Mouse (Mus musculus): ENCODE data around the gene St14. TPM values are rescaled to one million over a fixed set of nuclear protein-coding genes. Genes with fewer than 3 reads are reported as not detected.
A peak's percentile ranks its signal among the peaks of the same experiment; 100 is the strongest.

St14 gene
- total RNA-seq, 2 experiments from 2014 or later, result 0.54 to 1.1 TPM

DNA sequence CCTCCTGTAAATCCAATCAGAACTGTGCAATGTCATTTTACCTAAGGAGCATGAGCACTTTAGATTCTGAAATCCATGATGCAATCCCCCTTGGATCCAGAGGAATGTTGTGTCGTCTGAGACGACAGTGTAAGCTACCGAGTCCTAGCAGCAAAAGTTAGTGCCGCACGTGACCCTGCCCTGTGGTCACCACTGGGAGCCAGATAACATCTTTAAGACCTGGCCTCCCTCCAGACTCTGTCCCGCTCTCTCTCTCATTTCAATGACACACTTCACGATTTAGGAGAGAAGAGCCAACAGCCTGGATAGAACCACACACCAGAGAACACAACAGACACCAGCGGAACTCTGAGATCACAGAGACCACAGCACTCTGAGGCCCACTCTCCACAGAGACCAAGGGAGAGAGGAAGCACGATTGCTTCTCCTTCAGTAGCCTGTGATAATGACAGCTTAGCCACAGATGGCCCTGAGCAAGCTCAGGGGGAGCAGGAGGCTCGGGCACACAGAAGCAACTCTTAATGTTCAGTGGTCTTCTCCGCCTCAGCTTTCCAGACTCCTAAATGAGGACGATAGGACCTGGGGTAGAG lies 3.7 kb downstream of the St14 start:
- DNase-seq (ENCODE audit: extremely low spot score in 1 of 2, low spot score in 1 of 2), result no peak

- no peak for DNase-seq (ENCODE audit: extremely low spot score in 1 of 2, low spot score in 1 of 2)
Observed at GRCm38 (mm10) chr9:31126079-31126478, 5.6 kb downstream of the St14 start.

DNA sequence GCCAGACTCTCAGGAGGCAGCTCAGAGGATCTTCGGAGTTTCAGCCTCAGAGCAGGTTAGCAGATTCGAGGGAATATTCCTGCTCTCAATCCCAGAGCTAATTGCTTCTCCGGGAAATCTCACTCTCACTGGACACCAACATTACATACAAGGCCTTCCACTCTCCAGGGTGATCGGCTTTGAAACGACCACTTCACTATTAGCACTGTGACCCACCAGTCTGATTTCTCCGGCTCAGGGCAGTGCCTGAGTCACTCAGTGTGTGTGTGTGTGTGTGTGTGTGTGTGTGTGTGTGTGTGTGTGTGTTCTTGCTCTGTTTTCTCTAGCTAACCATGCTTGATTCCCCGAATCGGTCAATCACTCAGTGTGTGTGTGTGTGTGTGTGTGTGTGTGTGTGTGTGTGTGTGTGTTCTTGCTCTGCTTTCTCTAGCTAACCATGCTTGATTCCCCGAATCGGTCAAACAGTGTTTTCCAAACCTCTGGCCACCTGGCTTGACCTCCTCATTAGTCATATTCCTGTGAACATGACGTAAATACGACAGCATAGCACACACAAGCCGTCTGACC lies 9.1 kb downstream of the St14 start:
- no peak for DNase-seq (ENCODE audit: extremely low spot score in 1 of 2, low spot score in 1 of 2)

GRCm38 (mm10) chr9:31120533-31120915 lies 11.1 kb downstream of the St14 start:
- no peak for DNase-seq (ENCODE audit: extremely low spot score in 1 of 2, low spot score in 1 of 2)

DNA sequence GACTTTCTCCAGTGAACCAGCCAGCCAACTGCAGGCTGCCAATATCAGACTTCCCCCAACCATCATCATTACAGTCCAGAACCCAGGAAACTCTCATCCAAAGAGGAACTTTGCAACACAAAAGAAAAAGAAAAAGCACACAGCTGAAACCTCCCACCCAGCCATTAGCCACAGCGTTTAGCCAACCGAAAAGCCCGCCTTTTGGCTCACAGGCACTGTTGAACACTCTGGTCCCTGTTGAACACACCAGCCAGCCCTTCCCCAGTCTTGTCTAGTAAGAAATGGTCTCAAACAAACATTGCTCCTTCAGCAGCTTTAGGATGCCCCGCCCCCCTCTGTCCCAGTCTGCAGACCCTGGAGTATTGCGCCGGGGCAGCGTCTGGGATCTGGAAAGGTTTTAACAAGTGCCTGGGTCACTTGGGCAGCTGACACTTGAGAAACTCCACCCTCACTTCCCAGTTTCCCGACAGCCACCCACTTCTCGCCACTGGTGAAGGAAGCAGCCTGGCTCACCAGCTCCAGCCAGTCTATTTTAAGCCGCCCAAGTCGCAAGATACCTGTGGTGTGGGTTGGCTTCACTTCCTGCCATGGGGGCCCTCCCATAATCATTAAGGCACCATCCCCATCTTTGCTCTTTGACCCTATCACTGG lies 11.6 kb downstream of the St14 start:
- no peak for DNase-seq (ENCODE audit: extremely low spot score in 1 of 2, low spot score in 1 of 2)

GRCm38 (mm10) chr9:31119405-31119804 lies 12.2 kb downstream of the St14 start:
- DNase-seq (ENCODE audit: extremely low spot score in 1 of 2, low spot score in 1 of 2), result no peak

- no peak for DNase-seq (ENCODE audit: extremely low spot score in 1 of 2, low spot score in 1 of 2)
Observed at GRCm38 (mm10) chr9:31118520-31119298, 12.9 kb downstream of the St14 start.

DNA sequence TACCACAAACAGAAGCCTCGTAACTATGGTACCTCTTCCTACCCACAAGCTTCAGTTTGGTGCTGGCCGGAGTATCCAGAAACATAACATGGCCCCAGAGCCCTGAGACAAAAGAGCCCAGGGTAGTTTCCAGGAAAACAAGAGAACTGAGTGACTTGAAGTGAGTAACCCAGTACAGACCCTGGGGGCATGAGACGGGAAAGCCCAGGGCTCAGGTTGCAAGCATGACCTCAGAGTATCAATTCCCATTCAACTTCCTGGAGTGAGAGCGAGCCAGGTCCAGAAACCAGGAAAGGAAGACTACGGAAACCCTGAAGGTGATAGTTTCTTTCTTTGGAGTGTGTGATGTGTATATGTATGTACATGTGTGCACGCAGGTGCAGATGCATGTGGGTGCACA lies 14.2 kb downstream of the St14 start:
- no peak for DNase-seq (ENCODE audit: extremely low spot score in 1 of 2, low spot score in 1 of 2)

GRCm38 (mm10) chr9:31117088-31117487 lies 14.6 kb downstream of the St14 start:
- DNase-seq (ENCODE audit: extremely low spot score in 1 of 2, low spot score in 1 of 2), result no peak

- DNase-seq (ENCODE audit: extremely low spot score in 1 of 2, low spot score in 1 of 2), result no peak
Observed at GRCm38 (mm10) chr9:31115586-31115985, 16.1 kb downstream of the St14 start.

DNA sequence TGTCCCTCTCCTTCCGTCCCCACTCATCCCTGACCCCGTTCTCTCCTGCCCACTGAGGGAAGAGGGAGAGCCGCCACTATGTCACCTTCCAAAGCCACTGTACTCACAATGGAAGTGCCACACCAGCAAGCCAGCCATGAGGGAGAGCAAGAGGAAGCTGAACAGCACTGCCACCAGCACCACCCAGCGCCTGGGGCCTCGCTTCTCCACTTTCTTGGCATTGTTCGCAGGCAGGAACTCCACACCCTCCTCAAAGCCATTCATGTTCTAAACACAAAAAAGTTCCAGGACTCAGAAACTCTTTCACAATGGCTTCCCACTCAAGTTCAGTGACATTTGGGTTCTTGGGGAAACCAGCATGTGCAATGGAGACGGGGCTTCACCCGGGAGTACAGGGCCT lies 23.2 kb downstream of the St14 start:
- DNase-seq (ENCODE audit: extremely low spot score in 1 of 2, low spot score in 1 of 2), result no peak

GRCm38 (mm10) chr9:31098118-31098517 lies 33.5 kb downstream of the St14 start:
- DNase-seq (ENCODE audit: extremely low spot score in 1 of 2, low spot score in 1 of 2), result no peak

DNA sequence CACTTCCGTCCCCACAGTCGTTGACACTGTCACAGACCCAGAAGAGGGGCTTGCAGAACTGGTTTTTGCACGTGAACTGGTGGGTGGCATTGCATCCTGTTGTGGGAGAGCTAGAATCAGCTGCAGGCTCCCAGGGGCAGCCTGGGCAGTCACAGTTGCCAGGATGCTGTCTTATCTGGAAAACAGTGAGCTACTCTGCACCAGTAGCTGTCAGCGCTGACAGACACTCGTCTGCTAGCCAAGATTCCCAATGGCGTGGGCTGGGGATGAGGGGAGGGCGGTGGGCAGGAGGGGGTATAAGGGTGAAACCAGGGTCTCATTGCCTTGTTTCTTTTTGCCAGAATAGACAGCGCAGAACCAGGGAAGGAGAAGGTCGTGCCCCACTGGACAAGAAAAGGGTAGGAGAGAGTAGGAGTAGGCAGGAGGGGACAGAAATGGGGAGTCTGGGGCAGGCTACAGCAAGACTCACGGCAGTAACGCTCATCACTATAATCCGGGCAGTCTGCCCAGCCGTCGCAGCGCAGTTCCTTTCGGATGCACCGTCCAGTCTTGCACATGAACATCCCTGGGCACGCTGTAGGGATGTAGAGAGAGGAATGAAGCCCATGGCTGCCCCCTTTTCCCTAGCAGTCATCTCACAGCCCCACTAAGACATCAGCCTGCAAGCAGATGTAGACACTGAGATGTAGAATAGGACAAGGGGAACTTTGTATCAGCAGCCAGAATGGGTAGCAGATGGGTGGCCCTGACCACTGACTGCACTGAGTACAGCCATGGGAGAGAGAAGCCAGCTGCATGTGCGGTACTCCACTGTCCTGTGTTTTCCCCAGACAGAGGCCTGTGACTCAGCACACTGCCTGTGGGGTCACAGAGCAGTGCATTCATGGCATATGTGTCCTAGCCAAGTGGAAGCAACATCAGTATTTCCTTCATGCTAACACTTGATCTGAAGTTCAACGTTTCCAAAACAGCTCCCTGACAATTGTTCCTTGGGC lies 34.3 kb downstream of the St14 start:
- no peak for DNase-seq (ENCODE audit: extremely low spot score in 1 of 2, low spot score in 1 of 2)

- DNase-seq (ENCODE audit: extremely low spot score in 1 of 2, low spot score in 1 of 2), result no peak
Observed at GRCm38 (mm10) chr9:31092833-31093195, 38.8 kb downstream of the St14 start.

DNA sequence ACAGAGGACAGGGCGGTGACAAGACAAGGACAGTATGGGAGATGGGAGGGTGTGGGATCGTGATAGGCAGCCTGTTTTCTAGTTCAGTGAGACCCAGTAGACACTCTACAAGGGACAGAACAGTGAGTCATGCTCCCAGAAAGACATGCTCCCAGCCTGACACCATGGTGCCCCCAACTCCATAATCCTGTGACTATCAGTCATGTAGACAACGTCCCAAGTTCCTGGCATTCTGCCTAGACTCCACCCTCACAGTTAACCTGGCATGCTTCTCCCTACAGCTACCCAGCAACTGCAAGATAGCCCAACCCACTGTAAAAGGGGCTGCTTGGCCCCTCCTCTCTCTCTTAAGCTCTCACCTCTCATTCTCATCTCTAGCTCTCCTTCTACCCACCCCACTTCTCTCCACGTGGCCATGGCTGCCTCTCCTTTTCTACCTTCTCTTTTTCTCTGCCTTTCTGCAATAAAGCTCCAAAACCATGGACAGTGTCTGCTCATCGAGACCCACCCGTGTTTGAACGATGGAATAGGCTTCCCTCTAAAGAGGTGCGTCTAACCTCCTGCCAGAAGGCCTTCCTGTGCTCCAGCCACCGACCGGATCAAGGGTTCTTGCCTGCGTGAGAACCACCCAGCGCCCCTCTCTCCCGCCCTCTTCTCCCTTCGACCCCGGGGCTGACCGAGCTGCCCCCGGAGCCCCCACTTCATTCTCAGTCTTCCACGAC lies 39.4 kb downstream of the St14 start:
- no peak for DNase-seq (ENCODE audit: extremely low spot score in 1 of 2, low spot score in 1 of 2)

GRCm38 (mm10) chr9:31091162-31091581 lies 40.5 kb downstream of the St14 start:
- no peak for DNase-seq (ENCODE audit: extremely low spot score in 1 of 2, low spot score in 1 of 2)

DNA sequence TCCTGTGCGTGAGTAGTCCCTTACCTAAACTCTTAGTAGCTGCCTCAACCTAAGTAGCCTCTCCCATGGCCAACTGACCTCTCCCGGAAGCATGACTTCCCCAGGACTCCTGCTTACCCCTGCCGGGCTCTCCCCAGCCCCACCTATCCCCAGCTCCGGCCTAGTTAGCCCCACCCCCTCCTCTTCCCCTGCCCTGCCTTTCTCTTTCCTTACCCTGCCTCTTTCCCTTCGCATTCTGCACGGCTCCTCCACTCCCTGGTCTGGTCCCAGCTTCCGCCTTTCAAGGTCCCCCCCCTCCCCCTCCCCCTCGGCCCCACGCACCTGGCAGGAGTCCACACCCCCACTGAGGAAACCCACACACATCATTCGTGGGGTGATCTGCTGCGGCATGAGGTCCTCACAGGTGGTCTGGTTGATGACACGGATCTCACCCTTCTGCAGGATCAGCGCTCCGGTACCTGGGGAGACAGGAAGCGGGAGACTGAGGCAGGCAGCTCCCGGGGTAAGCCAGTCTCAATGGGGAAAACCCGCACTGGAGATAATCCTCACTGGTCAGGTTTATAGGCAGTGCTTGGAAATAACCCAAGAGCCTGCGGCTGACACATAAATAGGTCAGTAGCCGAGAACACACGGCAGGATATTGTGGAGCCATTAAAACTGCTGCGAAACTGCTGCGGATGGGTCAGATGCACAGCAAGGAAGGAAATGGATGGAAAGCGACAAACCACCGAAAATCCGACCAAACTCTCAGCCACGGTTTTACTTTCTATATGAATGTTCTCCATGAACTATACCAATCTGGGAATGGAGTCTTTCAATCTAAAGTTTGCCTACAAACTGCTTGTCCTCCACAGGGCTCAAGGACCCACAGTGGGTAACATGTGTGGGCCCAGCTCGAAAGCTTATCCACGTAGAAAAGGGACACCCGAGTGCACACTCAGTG lies 41.3 kb downstream of the St14 start:
- DNase-seq (ENCODE audit: extremely low spot score in 1 of 2, low spot score in 1 of 2), result peak in 1 of 2 experiments; percentile 0

GRCm38 (mm10) chr9:31089541-31089940 lies 42.1 kb downstream of the St14 start:
- DNase-seq (ENCODE audit: extremely low spot score in 1 of 2, low spot score in 1 of 2), result peak in 1 of 2 experiments; percentile 0

Data from layer of hippocampus, postnatal 25 days (tissue).